Mouse (Mus musculus): ENCODE measurements around the gene Myh14.

DNA sequence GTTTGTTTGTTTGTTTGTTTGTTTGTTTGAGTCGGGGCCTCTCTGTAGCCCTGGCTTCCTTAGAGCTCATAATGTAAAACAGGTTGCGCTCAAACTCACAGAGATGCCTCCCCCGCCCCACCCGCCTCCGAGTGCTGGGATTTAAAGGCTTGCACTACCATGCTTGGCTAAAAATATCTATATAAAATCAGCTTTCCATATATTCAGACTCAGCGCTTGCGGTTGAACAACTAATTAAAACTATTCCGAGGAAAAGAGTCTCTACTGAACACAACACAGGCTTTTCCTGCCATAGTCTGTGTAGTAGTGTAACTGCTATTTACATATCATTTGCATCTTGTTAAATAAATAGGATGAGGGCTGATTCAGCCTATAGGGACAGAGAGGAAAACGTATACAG is 34.0 kb downstream of the Myh14 start:
- TF ChIP-seq ZC3H11A (IDR thresholded peaks at IDR 0.05; ENCODE audit: borderline replicate concordance, low read depth, low read length), result no peak
- no peak for TF ChIP-seq ZNF384 (IDR thresholded peaks at IDR 0.05; ENCODE audit: low read depth, low read length)
- no peak for TF ChIP-seq MAFK (IDR thresholded peaks at IDR 0.05; ENCODE audit: insufficient read depth, low read depth, low read length)
- TF ChIP-seq CHD2 (IDR thresholded peaks at IDR 0.05; ENCODE audit: low read depth, low read length), result no peak
- TF ChIP-seq HCFC1 (IDR thresholded peaks at IDR 0.05; ENCODE audit: borderline replicate concordance, insufficient read depth, low read length), result no peak
